Mouse (Mus musculus) MEL (cell line): ENCODE data around the gene 1700086D15Rik. TPM values are rescaled to one million over a fixed set of nuclear protein-coding genes. Genes with fewer than 3 reads are reported as not detected.

Experiments
- DNase-seq: peaks from one replicate; pipeline ENCODE4 v3.0.0; 2011; ENCODE audit warnings: low read depth, low spot score
- H3K27ac ChIP-seq: 2 replicates; pipeline ENCODE4 v1.5.1; 2012; ENCODE audit warnings: low read depth, mild to moderate bottlenecking, control low read depth, low read length, moderate library complexity; ENCODE audit not compliant: control insufficient read depth
- H3K27me3 ChIP-seq, 2 experiments: fragments of 150-350 bp in 1 of 2; sonication (generic) in 1 of 2; 2 replicates each; pipeline ENCODE4 v1.6.1; 2012; ENCODE audit warnings: low read length in 2 of 2, mild to moderate bottlenecking in 2 of 2, improper control_type of control experiment in 1 of 2, moderate library complexity in 1 of 2; ENCODE audit not compliant: insufficient read depth in 2 of 2, control insufficient read depth in 1 of 2
- H3K36me3 ChIP-seq, 2 experiments: 2 replicates each; pipeline ENCODE4 v1.6.1; 2012 to 2014; ENCODE audit warnings: low read length in 2 of 2, improper control_type of control experiment in 1 of 2, inconsistent platforms in 1 of 2, mild to moderate bottlenecking in 1 of 2; ENCODE audit not compliant: insufficient read depth in 2 of 2, control insufficient read depth in 1 of 2
- H3K4me1 ChIP-seq, 2 experiments: fragments of 150-350 bp in 1 of 2; sonication (generic) in 1 of 2; 2 replicates each; pipeline ENCODE4 v1.6.1; 2012; ENCODE audit warnings: low read length in 2 of 2, improper control_type of control experiment in 1 of 2, mild to moderate bottlenecking in 1 of 2; ENCODE audit not compliant: insufficient read depth in 2 of 2, control insufficient read depth in 1 of 2
- H3K4me3 ChIP-seq, 2 experiments: fragments of 150-350 bp in 1 of 2; sonication (generic) in 1 of 2; 2 replicates each; pipeline ENCODE4 v1.5.1; 2012; ENCODE audit warnings: low read depth in 2 of 2, low read length in 2 of 2, mild to moderate bottlenecking in 2 of 2, moderate library complexity in 2 of 2, control low read depth in 1 of 2, improper control_type of control experiment in 1 of 2; ENCODE audit not compliant: control insufficient read depth in 1 of 2, insufficient read depth in 1 of 2
- H3K79me2 ChIP-seq: 2 replicates; pipeline ENCODE4 v1.6.1; 2012; ENCODE audit warnings: mild to moderate bottlenecking, low read length, moderate library complexity; ENCODE audit not compliant: control insufficient read depth, poor library complexity, insufficient read depth
- H3K9ac ChIP-seq: 2 replicates; pipeline ENCODE4 v1.6.1; 2012; ENCODE audit warnings: low read depth, mild to moderate bottlenecking, control low read depth, low read length, moderate library complexity; ENCODE audit not compliant: control insufficient read depth, poor library complexity, severe bottlenecking
- H3K9me3 ChIP-seq: fragments of 150-350 bp; sonication (generic); replicated peaks from 2 replicates; pipeline ENCODE4 v1.6.1; 2012; ENCODE audit warnings: mild to moderate bottlenecking, low read length, improper control_type of control experiment, moderate library complexity; ENCODE audit not compliant: insufficient read depth
- BHLHE40 ChIP-seq: IDR thresholded peaks from 2 replicates; pipeline ENCODE4 v1.6.1; 2012; ENCODE audit warnings: low read depth, mild to moderate bottlenecking, inconsistent platforms, low read length, improper control_type of control experiment, borderline replicate concordance
- ETS1 ChIP-seq: IDR thresholded peaks from 2 replicates; pipeline ENCODE4 v1.6.1; 2012; ENCODE audit warnings: low read depth, mild to moderate bottlenecking, inconsistent platforms, low read length, improper control_type of control experiment, moderate library complexity
- GABPA ChIP-seq: IDR thresholded peaks from 2 replicates; pipeline ENCODE4 v1.6.1; 2012; ENCODE audit warnings: low read depth, mild to moderate bottlenecking, inconsistent platforms, low read length, improper control_type of control experiment, moderate library complexity
- HCFC1 ChIP-seq: IDR thresholded peaks from 2 replicates; pipeline ENCODE4 v1.6.1; 2012; ENCODE audit warnings: low read depth, mild to moderate bottlenecking, inconsistent platforms, low read length, improper control_type of control experiment, moderate library complexity
- JUND ChIP-seq: IDR thresholded peaks from 2 replicates; pipeline ENCODE4 v1.6.1; 2011; ENCODE audit warnings: low read depth, mild to moderate bottlenecking, improper control_type of control experiment, low read length
- KAT2A ChIP-seq: conservative IDR thresholded peaks from 2 replicates; pipeline ENCODE4 v1.6.1; 2012; ENCODE audit warnings: low read depth, low read length, improper control_type of control experiment, inconsistent platforms
- MAX ChIP-seq: IDR thresholded peaks from 2 replicates; pipeline ENCODE4 v1.6.1; 2011; ENCODE audit warnings: low read length, improper control_type of control experiment
- MAZ ChIP-seq: IDR thresholded peaks from 2 replicates; pipeline ENCODE4 v1.6.1; 2012; ENCODE audit warnings: low read depth, mild to moderate bottlenecking, inconsistent platforms, low read length, improper control_type of control experiment
- MYB ChIP-seq: IDR thresholded peaks from 2 replicates; pipeline ENCODE4 v1.6.1; 2011; ENCODE audit warnings: mild to moderate bottlenecking, low read depth, low read length, improper control_type of control experiment
- NELFE ChIP-seq: IDR thresholded peaks from 2 replicates; pipeline ENCODE4 v1.6.1; 2011; ENCODE audit warnings: low read depth, low read length, improper control_type of control experiment
- POLR2AphosphoS5 ChIP-seq: IDR thresholded peaks from 2 replicates; pipeline ENCODE4 v1.6.1; 2012; ENCODE audit warnings: low read depth, borderline replicate concordance, mild to moderate bottlenecking, inconsistent platforms, low read length, moderate library complexity, mixed read lengths
- RAD21 ChIP-seq: IDR thresholded peaks from 2 replicates; pipeline ENCODE4 v1.6.1; 2011; ENCODE audit warnings: mild to moderate bottlenecking, low read depth, low read length, improper control_type of control experiment
- RCOR1 ChIP-seq: IDR thresholded peaks from 2 replicates; pipeline ENCODE4 v1.6.1; 2012; ENCODE audit warnings: low read depth, mild to moderate bottlenecking, inconsistent platforms, low read length, improper control_type of control experiment
- TBP ChIP-seq: IDR thresholded peaks from 2 replicates; pipeline ENCODE4 v1.8.0; 2011; ENCODE audit warnings: low read depth, low read length, improper control_type of control experiment
- TCF12 ChIP-seq: IDR thresholded peaks from 2 replicates; pipeline ENCODE4 v1.6.1; 2014; ENCODE audit warnings: low read depth, mild to moderate bottlenecking, inconsistent platforms, low read length, improper control_type of control experiment, moderate library complexity
- UBTF ChIP-seq: IDR thresholded peaks from 2 replicates; pipeline ENCODE4 v1.6.1; 2012; ENCODE audit warnings: low read depth, mild to moderate bottlenecking, inconsistent platforms, low read length, improper control_type of control experiment, moderate library complexity, borderline replicate concordance; ENCODE audit not compliant: insufficient read depth
- USF1 ChIP-seq: IDR thresholded peaks from 2 replicates; pipeline ENCODE4 v1.6.1; 2014; ENCODE audit warnings: low read depth, mild to moderate bottlenecking, inconsistent platforms, low read length, improper control_type of control experiment, moderate library complexity
- USF2 ChIP-seq, 2 experiments: IDR thresholded peaks; 2 replicates each; pipeline ENCODE4 v1.6.1; 2011 to 2012; ENCODE audit warnings: improper control_type of control experiment in 2 of 2, low read length in 2 of 2, borderline replicate concordance in 1 of 2, inconsistent platforms in 1 of 2, low read depth in 1 of 2, mild to moderate bottlenecking in 1 of 2; ENCODE audit not compliant: insufficient read depth in 1 of 2
- ZC3H11A ChIP-seq: IDR thresholded peaks from 2 replicates; pipeline ENCODE4 v1.6.1; 2012; ENCODE audit warnings: low read depth, mild to moderate bottlenecking, inconsistent platforms, low read length, improper control_type of control experiment
- ZNF384 ChIP-seq: IDR thresholded peaks from 2 replicates; pipeline ENCODE4 v1.6.1; 2012; ENCODE audit warnings: low read depth, mild to moderate bottlenecking, inconsistent platforms, low read length, improper control_type of control experiment
- polyA plus RNA-seq, 2 experiments: library from polyadenylated mRNA; stranded (reverse) in 1 of 2; unstranded in 1 of 2; fragments of >175 nt in 1 of 2; fragments of >200 nt in 1 of 2; gene quantifications; 2 replicates each; pipeline versions ENCODE4 v1.2.1 to v1.2.4; 2012; ENCODE audit warnings: low replicate concordance in 2 of 2, low read depth in 1 of 2; ENCODE audit not compliant: insufficient read length in 2 of 2, insufficient read depth in 1 of 2, missing spikeins in 1 of 2
- total RNA-seq: library from RNA; depleted of rRNA; stranded (reverse); fragments of 300-350 nt; gene quantifications from 2 replicates; pipeline ENCODE4 v1.2.3, GENCODE M21; 2012

The 1700086D15Rik gene
- total and polyA plus RNA-seq, 3 experiments, result not detected

DNA sequence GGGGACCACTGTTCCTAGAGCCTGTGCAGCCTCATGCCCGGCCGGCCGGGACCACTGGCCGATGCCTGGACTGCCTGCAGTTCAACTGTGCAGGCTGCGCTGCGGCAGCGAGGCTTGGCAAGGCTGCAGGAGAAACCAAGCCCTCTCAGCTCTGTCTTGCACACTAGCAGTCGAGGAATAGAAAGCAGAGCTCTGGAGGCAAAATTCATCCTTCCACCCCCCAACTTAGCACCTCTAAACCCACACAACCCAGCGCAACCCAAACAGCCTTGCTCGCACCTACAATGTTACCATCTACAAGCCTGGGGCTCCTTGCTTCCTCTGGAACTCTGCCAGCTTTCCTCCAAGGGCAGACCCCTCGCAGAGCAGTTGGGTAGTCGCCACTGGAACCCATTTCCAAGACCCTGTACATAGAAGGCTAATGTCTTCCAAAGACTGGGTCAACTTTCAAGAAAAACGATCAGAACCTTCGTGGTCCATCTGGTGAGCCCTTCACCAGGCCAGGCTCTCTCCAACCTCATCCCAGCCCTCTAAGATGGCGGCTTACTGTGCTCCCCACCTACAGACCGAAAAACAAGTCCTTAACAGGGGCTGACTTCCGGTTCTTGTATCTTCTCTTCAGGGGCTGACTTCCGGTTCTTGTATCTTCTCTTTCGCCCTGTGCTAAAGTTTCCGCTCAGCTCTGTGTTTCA, 1.6 kb downstream of the 1700086D15Rik start:
- no peak for DNase-seq
- H3K36me3 ChIP-seq, result no peaks in the 10 kb centered on the region
- H3K27ac ChIP-seq, result no peak overlapping the region
- H3K79me2 ChIP-seq, result no peaks in the 10 kb centered on the region
- no peaks in the 10 kb centered on the region for H3K27me3 ChIP-seq
- H3K4me3 ChIP-seq, result no peak overlapping the region
- no peak overlapping the region for H3K9ac ChIP-seq
- no peaks in the 10 kb centered on the region for H3K9me3 ChIP-seq
- H3K4me1 ChIP-seq, result no peaks in the 10 kb centered on the region
- no peak for TF ChIP-seq RAD21
- no peak for TF ChIP-seq NELFE
- no peak for TF ChIP-seq BHLHE40
- TF ChIP-seq ETS1, result no peak
- no peak for TF ChIP-seq JUND
- no peak for TF ChIP-seq RCOR1
- no peak for TF ChIP-seq TBP
- TF ChIP-seq MAX, result no peak

- no peak for TF ChIP-seq MAX
- no peak for TF ChIP-seq TCF12
- TF ChIP-seq HCFC1, result no peak
- TF ChIP-seq GABPA, result no peak
- no peak for TF ChIP-seq UBTF
- no peak for TF ChIP-seq USF2 (IDR thresholded peaks at IDR 0.05; ENCODE audit: borderline replicate concordance in 1 of 2, insufficient read depth in 1 of 2, low read depth in 1 of 2, low read length in 2 of 2)
- no peak for TF ChIP-seq ZC3H11A
- no peak for TF ChIP-seq ZNF384
- TF ChIP-seq POLR2AphosphoS5, result no peak
- no peak for TF ChIP-seq USF1
- no peak for TF ChIP-seq RAD21
- no peak for TF ChIP-seq MYB
- TF ChIP-seq RCOR1, result no peak
- no peak for TF ChIP-seq MAZ
- no peak for TF ChIP-seq KAT2A
- TF ChIP-seq, all 39 proteins: peak for 0
- H3K9ac ChIP-seq, result no peak overlapping the region
- no peak overlapping the region for H3K27ac ChIP-seq
- no peak overlapping the region for H3K4me3 ChIP-seq
- H3K27me3 ChIP-seq, result no peaks in the 10 kb centered on the region
- no peaks in the 10 kb centered on the region for H3K9me3 ChIP-seq
- H3K4me1 ChIP-seq, result no peaks in the 10 kb centered on the region
- no peak for DNase-seq
- no peaks in the 10 kb centered on the region for H3K79me2 ChIP-seq
- H3K36me3 ChIP-seq, result no peaks in the 10 kb centered on the region
Measured at GRCm38 (mm10) chr11:65153006-65153405, 6.7 kb downstream of the 1700086D15Rik start.
